8 mouse cellular contexts compared by ENCODE assay signal in the genomic region with DNA sequence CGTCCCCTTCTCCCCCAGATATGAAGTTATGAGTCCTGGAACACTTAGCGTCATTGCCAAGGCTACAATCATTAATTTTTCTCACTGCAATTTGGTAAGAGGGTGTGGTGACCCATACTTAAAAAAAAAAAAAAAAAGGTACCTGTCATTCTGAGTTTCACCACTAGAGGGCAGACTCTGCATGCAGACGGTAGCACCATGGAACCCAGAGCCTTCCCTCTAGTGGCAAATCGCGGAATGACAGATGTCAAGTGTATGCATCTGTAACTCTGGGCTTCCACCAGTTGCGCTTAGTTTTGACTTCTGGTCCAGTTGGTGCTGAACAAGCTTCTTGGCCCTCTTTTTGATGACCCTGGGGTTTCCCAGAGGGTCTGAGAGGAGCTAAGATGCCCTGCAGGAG. TPM values are rescaled to one million over a fixed set of nuclear protein-coding genes. Genes with fewer than 3 reads are reported as not detected.
DNase-seq lines count a peak whose midpoint lies in the region; ATAC-seq and TF ChIP-seq lines count a peak whose summit lies in the region.
"Had no signal": no experiment of that assay in that cellular context is flagged by ENCODE, and none has a peak within 500 bp of the region (broad histone marks: within the 10 kb centered on the region; RNA-seq: fewer than 3 reads in every experiment).

No protein-coding gene starts in this region.

- ATAC-seq in lung, postnatal 0 days = peak; percentile 79

- DNase-seq in 416B (ENCODE audit: low read depth) = peak; percentile 88
- DNase-seq in c-Kit-positive CD71-positive TER-119-negative erythroid progenitor cells, embryonic 14.5 days (ENCODE audit: low read depth) = peak; percentile 89
- DNase-seq in gastrocnemius, adult 18-20 months (ENCODE audit: low spot score) = peak; percentile 80
- peak; percentile 94 for DNase-seq in large intestine, adult 2 months (ENCODE audit: low read depth, low spot score)
- DNase-seq in lung, postnatal 0 days (ENCODE audit: low spot score) = peak; percentile 82
- peak; percentile 52 to 66 for DNase-seq in right cerebral cortex, postnatal 36 days (ENCODE audit: low spot score in 2 of 2)

- H3K9ac ChIP-seq in lung, postnatal 0 days (replicated peaks; ENCODE audit: low read depth) = no peak overlapping the region
- H3K9ac ChIP-seq: limb, embryonic 12.5 days had no signal

- peaks cover 7% of the 10 kb centered on the region for H3K9me3 ChIP-seq in E14TG2a.4 (ENCODE audit: low read length)
- H3K9me3 ChIP-seq in lung, postnatal 0 days (ENCODE audit: low read length) = no peaks in the 10 kb centered on the region
- H3K9me3 ChIP-seq: limb, embryonic 12.5 days had no signal

- H3K27me3 ChIP-seq in E14TG2a.4 (ENCODE audit: insufficient read depth, low read length) = peaks cover 14% of the 10 kb centered on the region
- 0 out of 2 replicates have a peak, but pooled peaks cover 4% of the 10 kb centered on the region for H3K27me3 ChIP-seq in lung, postnatal 0 days (replicated peaks; ENCODE audit: insufficient read depth, low read length)

- no peak overlapping the region for H3K27ac ChIP-seq in lung, postnatal 0 days (ENCODE audit: low read length)
- H3K27ac ChIP-seq: limb, embryonic 12.5 days had no signal

- peaks cover 11% of the 10 kb centered on the region for H3K4me1 ChIP-seq in E14TG2a.4 (replicated peaks; ENCODE audit: low read depth, low read length)
- H3K4me1 ChIP-seq in lung, postnatal 0 days (ENCODE audit: insufficient read depth, low read depth, low read length) = no peaks in the 10 kb centered on the region
- H3K4me1 ChIP-seq: limb, embryonic 12.5 days had no signal

- no peaks in the 10 kb centered on the region for H3K36me3 ChIP-seq in E14TG2a.4 (ENCODE audit: insufficient read depth, low read length)
- no peaks in the 10 kb centered on the region for H3K36me3 ChIP-seq in lung, postnatal 0 days (ENCODE audit: insufficient read depth, low read length)
- H3K36me3 ChIP-seq: limb, embryonic 12.5 days had no signal

- TF ChIP-seq EP300 in lung, postnatal 0 days (IDR thresholded peaks at IDR 0.05) = no peak

- H3K4me3 ChIP-seq in E14TG2a.4 (replicated peaks; ENCODE audit: low read length) = no peak overlapping the region
- H3K4me3 ChIP-seq in lung, postnatal 0 days (ENCODE audit: low read depth, low read length) = no peak overlapping the region
- H3K4me3 ChIP-seq: limb, embryonic 12.5 days had no signal

- 17% methylated on average over 6 of the region's 6 CpGs for WGBS in large intestine, adult 2 months
- 19% methylated on average over 6 of the region's 6 CpGs for WGBS in lung, postnatal 0 days

- peak; percentile 98 for TF ChIP-seq CTCF in E14TG2a.4 (conservative IDR thresholded peaks at IDR 0.05; ENCODE audit: low read length)
- peak; percentile 100 for TF ChIP-seq CTCF in lung, postnatal 0 days (IDR thresholded peaks at IDR 0.05)

- H3K4me2 ChIP-seq in lung, postnatal 0 days (replicated peaks; ENCODE audit: low read depth, low read length) = no peak overlapping the region
- H3K4me2 ChIP-seq: limb, embryonic 12.5 days had no signal

RNA-seq across cellular contexts. Expression of a gene that starts 11.0 kb away (rescaled TPM):
- total RNA-seq in gastrocnemius, adult 18-20 months (2021) = not detected
- polyA plus RNA-seq in large intestine, adult 2 months (2012; rRNA removed) = not detected in 2 replicates
- not detected in 2 replicates for polyA plus RNA-seq in lung, postnatal 0 days (2015; fragmentation: Nextera tagmentation; extraction: Ambion mirVana)
- polyA plus RNA-seq: limb, embryonic 12.5 days had no signal

RNA-seq across cellular contexts. Expression of a gene that starts 23.1 kb away (rescaled TPM):
- not detected for total RNA-seq in gastrocnemius, adult 18-20 months (2021)
- not detected in 2 replicates for polyA plus RNA-seq in large intestine, adult 2 months (2012; rRNA removed)
- 483 and 564 TPM in 2 replicates for polyA plus RNA-seq in lung, postnatal 0 days (2015; fragmentation: Nextera tagmentation; extraction: Ambion mirVana)
- polyA plus RNA-seq: limb, embryonic 12.5 days had no signal

RNA-seq across cellular contexts. Expression of a gene that starts 26.3 kb away (rescaled TPM):
- under 1 TPM; 0.09 to 0.69 TPM for total RNA-seq in gastrocnemius, adult 18-20 months (2021)
- 1.2 and 1.4 TPM in 2 replicates for polyA plus RNA-seq in large intestine, adult 2 months (2012; rRNA removed)
- 0.04 TPM in 1 of 2 replicates, not detected in the other for polyA plus RNA-seq in lung, postnatal 0 days (2015; fragmentation: Nextera tagmentation; extraction: Ambion mirVana)
- polyA plus RNA-seq: limb, embryonic 12.5 days had no signal

RNA-seq across cellular contexts. Expression of a gene that starts 45.2 kb away (rescaled TPM):
- not detected for total RNA-seq in gastrocnemius, adult 18-20 months (2021)
- 0.19 and 0.43 TPM in 2 replicates for polyA plus RNA-seq in large intestine, adult 2 months (2012; rRNA removed)
- polyA plus RNA-seq in lung, postnatal 0 days (2015; fragmentation: Nextera tagmentation; extraction: Ambion mirVana) = not detected in 2 replicates

RNA-seq across cellular contexts. Expression of a gene that starts 48.2 kb away (rescaled TPM):
- total RNA-seq in gastrocnemius, adult 18-20 months (2021) = not detected
- polyA plus RNA-seq in large intestine, adult 2 months (2012; rRNA removed) = not detected in 2 replicates
- not detected in 2 replicates for polyA plus RNA-seq in lung, postnatal 0 days (2015; fragmentation: Nextera tagmentation; extraction: Ambion mirVana)
- polyA plus RNA-seq: limb, embryonic 12.5 days had no signal

Comparison
In these comparisons a context has a peak if more than half of its experiments do, and no peak if none do; other contexts are left out.
1. RNA of a gene that starts 23.1 kb away (polyA plus RNA-seq): 483 to 564 TPM in lung, postnatal 0 days; not detected in large intestine, adult 2 months; every median in the first group is over 100 times any median in the second.
2. Peak in every context shown above with its lines, with median percentiles within 50 percentile points of each other: DNase-seq.